Mouse (Mus musculus) 3134 (cell line): ENCODE results near the gene Mfap2.

ENCODE experiments used
- DNase-seq: peaks from one replicate; pipeline ENCODE4 v3.0.0-alpha.2; 2011; ENCODE audit warnings: low spot score; ENCODE audit not compliant: insufficient read length; ENCODE audit errors: extremely low read depth

Mfap2 gene

GRCm38 (mm10) chr4:141010118-141010517 lies at the start of gene Mfap2:
Gene Mfap2, plus strand, starts transcription at chr4:141010418.
- no peak for DNase-seq

- peak; percentile 97 for DNase-seq
Measured at GRCm38 (mm10) chr4:140960781-140961466, 49.3 kb upstream of the Mfap2 start, which contains the start of gene Sdhb. Gene Sdhb, plus strand, starts transcription at chr4:140961203.

- no peak for DNase-seq
Measured at GRCm38 (mm10) chr4:140961467-140962206, 48.6 kb upstream of the Mfap2 start.

GRCm38 (mm10) chr4:140962207-140962909 lies 47.9 kb upstream of the Mfap2 start:
- no peak for DNase-seq

- peak; percentile 39 for DNase-seq
Measured at GRCm38 (mm10) chr4:140962950-140963349, 47.3 kb upstream of the Mfap2 start.

- no peak for DNase-seq
Measured at GRCm38 (mm10) chr4:140963941-140964597, 46.1 kb upstream of the Mfap2 start.

- peak; percentile 52 for DNase-seq
Measured at GRCm38 (mm10) chr4:140964620-140965019, 45.6 kb upstream of the Mfap2 start.

- no peak for DNase-seq
Measured at GRCm38 (mm10) chr4:140967386-140968159, 42.6 kb upstream of the Mfap2 start.

GRCm38 (mm10) chr4:140971691-140972090 lies 38.5 kb upstream of the Mfap2 start:
- no peak for DNase-seq

GRCm38 (mm10) chr4:140974408-140974807 lies 35.8 kb upstream of the Mfap2 start:
- no peak for DNase-seq

- no peak for DNase-seq
Measured at GRCm38 (mm10) chr4:140975356-140975755, 34.9 kb upstream of the Mfap2 start.

- DNase-seq: no peak
Measured at GRCm38 (mm10) chr4:140977278-140977677, 32.9 kb upstream of the Mfap2 start.

- no peak for DNase-seq
Measured at GRCm38 (mm10) chr4:140977886-140978692, 32.1 kb upstream of the Mfap2 start.

GRCm38 (mm10) chr4:140981605-140982004 lies 28.6 kb upstream of the Mfap2 start:
- no peak for DNase-seq

GRCm38 (mm10) chr4:140982808-140983207 lies 27.4 kb upstream of the Mfap2 start:
- no peak for DNase-seq

GRCm38 (mm10) chr4:140983442-140983841 lies 26.8 kb upstream of the Mfap2 start:
- peak; percentile 78 for DNase-seq

- DNase-seq: no peak
Measured at GRCm38 (mm10) chr4:140984544-140984943, 25.7 kb upstream of the Mfap2 start.

- DNase-seq: no peak
Measured at GRCm38 (mm10) chr4:140986024-140986710, 24.1 kb upstream of the Mfap2 start.
